Mouse (Mus musculus) spleen, adult 18-20 months (tissue): Measurements from ENCODE around the gene Zzef1.

Source experiments
- DNase-seq, 2 experiments: peaks; one replicate each; pipeline ENCODE4 v3.0.0; 2022; ENCODE audit warnings: mixed read lengths in 2 of 2

Gene Zzef1

GRCm38 (mm10) chr11:72959924-72960679 is 164.1 kb downstream of the Zzef1 start:
- no peak for DNase-seq

- DNase-seq: no peak
Measured at GRCm38 (mm10) chr11:72960723-72961071, 164.7 kb downstream of the Zzef1 start.

GRCm38 (mm10) chr11:72961072-72961980 is 165.3 kb downstream of the Zzef1 start, which contains the start of gene Atp2a3:
TSS of gene Atp2a3 (plus strand) at chr11:72961169.
- peak; percentile 78 to 85 for DNase-seq

- no peak for DNase-seq
Measured at GRCm38 (mm10) chr11:72962378-72962777, 166.4 kb downstream of the Zzef1 start.

- peak in 1 of 2 experiments; percentile 47 for DNase-seq
Measured at GRCm38 (mm10) chr11:72963058-72963788, 167.2 kb downstream of the Zzef1 start.

GRCm38 (mm10) chr11:72963789-72964294 is 167.8 kb downstream of the Zzef1 start:
- DNase-seq: peak in 1 of 2 experiments; percentile 63

GRCm38 (mm10) chr11:72974995-72975503 is 179.0 kb downstream of the Zzef1 start:
- no peak for DNase-seq
